Mouse (Mus musculus): ENCODE results near the gene Rab3il1. TPM values are rescaled to one million over a fixed set of nuclear protein-coding genes. Genes with fewer than 3 reads are reported as not detected.

Rab3il1 gene
- total and polyA plus RNA-seq, 2 experiments, result 3.1 to 3.8 TPM

GRCm38 (mm10) chr19:10022414-10023303 is 21.2 kb downstream of the Rab3il1 start:
- Histone ChIP-seq H3K79me2 (ENCODE audit: control insufficient read depth, insufficient read depth, low read length) (no peaks in the 10 kb centered on the region), H3K4me1 (ENCODE audit: control insufficient read depth, insufficient read depth, low read length) (peaks cover 11% of the 10 kb centered on the region), H3K27me3 (ENCODE audit: control insufficient read depth, insufficient read depth, low read length) (no peaks in the 10 kb centered on the region), H3K27ac (replicated peaks; ENCODE audit: insufficient read depth, low read depth, low read length) (peak overlapping the region; percentile 70), H3K4me3 (ENCODE audit: insufficient read depth, low read depth, low read length) (no peak overlapping the region), H3K9ac (ENCODE audit: low read depth, low read length) (no peak overlapping the region; the same call in 1 of the 2 replicates), H3K36me3 (ENCODE audit: control insufficient read depth, insufficient read depth, low read length) (no peaks in the 10 kb centered on the region)
- no peak for DNase-seq (ENCODE audit: extremely low read depth, low read depth, low spot score)
- WGBS, result 70% methylated on average over 5 of the region's 5 CpGs
- TF ChIP-seq CTCF (IDR thresholded peaks at IDR 0.05; ENCODE audit: low read depth, low read length), result peak; percentile 47
- TF ChIP-seq POLR2A (IDR thresholded peaks at IDR 0.05; ENCODE audit: extremely low read depth, insufficient read depth, low read length), result no peak

- H3K4me3 ChIP-seq (ENCODE audit: insufficient read depth, low read depth, low read length), result no peak overlapping the region
- no peaks in the 10 kb centered on the region for H3K27me3 ChIP-seq (ENCODE audit: control insufficient read depth, insufficient read depth, low read length)
- H3K79me2 ChIP-seq (ENCODE audit: control insufficient read depth, insufficient read depth, low read length), result no peaks in the 10 kb centered on the region
- no peaks in the 10 kb centered on the region for H3K36me3 ChIP-seq (ENCODE audit: control insufficient read depth, insufficient read depth, low read length)
- TF ChIP-seq CTCF (IDR thresholded peaks at IDR 0.05; ENCODE audit: low read depth, low read length) (0 out of 2 replicates have a peak, but pooled peaks have one; percentile 4), POLR2A (IDR thresholded peaks at IDR 0.05; ENCODE audit: extremely low read depth, insufficient read depth, low read length) (no peak)
- H3K9ac ChIP-seq (ENCODE audit: low read depth, low read length), result no peak overlapping the region
- WGBS, result 68% methylated on average over 9 of the region's 9 CpGs
- H3K27ac ChIP-seq (replicated peaks; ENCODE audit: insufficient read depth, low read depth, low read length), result peak overlapping the region; percentile 70
- peaks cover 10% of the 10 kb centered on the region for H3K4me1 ChIP-seq (ENCODE audit: control insufficient read depth, insufficient read depth, low read length)
- DNase-seq (ENCODE audit: extremely low read depth, low read depth, low spot score), result no peak
These were observed 21.9 kb downstream of the Rab3il1 start for GRCm38 (mm10) chr19:10023304-10023758.

- no peaks in the 10 kb centered on the region for H3K36me3 ChIP-seq (ENCODE audit: control insufficient read depth, insufficient read depth, low read length)
- 0 out of 2 replicates have a peak overlapping the region, but pooled peaks have one; percentile 4 for H3K9ac ChIP-seq (ENCODE audit: low read depth, low read length)
- WGBS, result under 1% methylated on average over 8 of the region's 8 CpGs
- peak overlapping the region; percentile 28 for H3K27ac ChIP-seq (replicated peaks; ENCODE audit: insufficient read depth, low read depth, low read length)
- H3K27me3 ChIP-seq (ENCODE audit: control insufficient read depth, insufficient read depth, low read length), result no peaks in the 10 kb centered on the region
- TF ChIP-seq CTCF (IDR thresholded peaks at IDR 0.05; ENCODE audit: low read depth, low read length), result no peak
- TF ChIP-seq POLR2A (IDR thresholded peaks at IDR 0.05; ENCODE audit: extremely low read depth, insufficient read depth, low read length), result no peak
- H3K79me2 ChIP-seq (ENCODE audit: control insufficient read depth, insufficient read depth, low read length), result no peaks in the 10 kb centered on the region
- DNase-seq (ENCODE audit: extremely low read depth, low read depth, low spot score), result peak; percentile 78
- H3K4me1 ChIP-seq (ENCODE audit: control insufficient read depth, insufficient read depth, low read length), result peaks cover 10% of the 10 kb centered on the region
- no peak overlapping the region for H3K4me3 ChIP-seq (ENCODE audit: insufficient read depth, low read depth, low read length)
These were observed 23.9 kb downstream of the Rab3il1 start for GRCm38 (mm10) chr19:10025169-10025875.

GRCm38 (mm10) chr19:10029746-10030145 is 28.3 kb downstream of the Rab3il1 start:
- WGBS, result 82% methylated on average over 2 of the region's 2 CpGs
- no peak overlapping the region for H3K9ac ChIP-seq (ENCODE audit: low read depth, low read length)
- no peak for DNase-seq (ENCODE audit: extremely low read depth, low read depth, low spot score)

GRCm38 (mm10) chr19:10033211-10033973 is 31.9 kb downstream of the Rab3il1 start:
- H3K4me3 ChIP-seq (ENCODE audit: insufficient read depth, low read depth, low read length), result no peak overlapping the region
- DNase-seq (ENCODE audit: extremely low read depth, low read depth, low spot score), result peak; percentile 53
- no peaks in the 10 kb centered on the region for H3K27me3 ChIP-seq (ENCODE audit: control insufficient read depth, insufficient read depth, low read length)
- H3K79me2 ChIP-seq (ENCODE audit: control insufficient read depth, insufficient read depth, low read length), result no peaks in the 10 kb centered on the region
- peaks cover under 1% of the 10 kb centered on the region for H3K4me1 ChIP-seq (ENCODE audit: control insufficient read depth, insufficient read depth, low read length)
- no peak overlapping the region for H3K27ac ChIP-seq (replicated peaks; ENCODE audit: insufficient read depth, low read depth, low read length)
- H3K9ac ChIP-seq (ENCODE audit: low read depth, low read length), result no peak overlapping the region
- WGBS, result 51% methylated on average over 8 of the region's 8 CpGs
- TF ChIP-seq POLR2A (IDR thresholded peaks at IDR 0.05; ENCODE audit: extremely low read depth, insufficient read depth, low read length), result no peak
- TF ChIP-seq CTCF (IDR thresholded peaks at IDR 0.05; ENCODE audit: low read depth, low read length), result peak; percentile 87
- no peaks in the 10 kb centered on the region for H3K36me3 ChIP-seq (ENCODE audit: control insufficient read depth, insufficient read depth, low read length)

More at GRCm38 (mm10) chr19:10029746-10030145, 28.3 kb downstream of the Rab3il1 start:
- Histone ChIP-seq H3K4me3 (ENCODE audit: insufficient read depth, low read depth, low read length) (no peak overlapping the region), H3K36me3 (ENCODE audit: control insufficient read depth, insufficient read depth, low read length) (no peaks in the 10 kb centered on the region), H3K27ac (replicated peaks; ENCODE audit: insufficient read depth, low read depth, low read length) (no peak overlapping the region), H3K79me2 (ENCODE audit: control insufficient read depth, insufficient read depth, low read length) (no peaks in the 10 kb centered on the region), H3K27me3 (ENCODE audit: control insufficient read depth, insufficient read depth, low read length) (no peaks in the 10 kb centered on the region), H3K4me1 (ENCODE audit: control insufficient read depth, insufficient read depth, low read length) (peaks cover 6% of the 10 kb centered on the region)
- no peak for TF ChIP-seq POLR2A (IDR thresholded peaks at IDR 0.05; ENCODE audit: extremely low read depth, insufficient read depth, low read length)
- no peak for TF ChIP-seq CTCF (IDR thresholded peaks at IDR 0.05; ENCODE audit: low read depth, low read length)
